Mouse (Mus musculus) neural tube, embryonic 13.5 days (tissue): ENCODE results near the gene Wdr45. TPM values are rescaled to one million over a fixed set of nuclear protein-coding genes. Genes with fewer than 3 reads are reported as not detected.
A peak's percentile ranks its signal among the peaks of the same experiment; 100 is the strongest.
"Not testable (repeated sequence)": the region's sequence is repeated elsewhere in the genome, so short reads cannot be mapped to it uniquely, and the experiment has no call there.

Source experiments
- ATAC-seq: fragments of 200-750 bp; cut with Nextera tagmentation; 2 replicates; pipeline ENCODE4 v1.8.0; 2017; ENCODE audit warnings: low read depth, mild to moderate bottlenecking, moderate TSS enrichment, moderate library complexity
- H3K27ac ChIP-seq: fragments of 300-500 bp; sonication (generic); replicated peaks from 2 replicates; pipeline ENCODE4 v1.5.1; 2015; ENCODE audit warnings: moderate library complexity, mild to moderate bottlenecking, inconsistent platforms
- H3K27me3 ChIP-seq: fragments of 300-500 bp; sonication (generic); 2 replicates; pipeline ENCODE4 v1.6.1; 2015; ENCODE audit warnings: mild to moderate bottlenecking, inconsistent platforms
- H3K36me3 ChIP-seq: fragments of 300-500 bp; sonication (generic); 2 replicates; pipeline ENCODE4 v1.6.1; 2015; ENCODE audit warnings: mild to moderate bottlenecking, inconsistent platforms
- H3K4me1 ChIP-seq: fragments of 300-500 bp; sonication (generic); replicated peaks from 2 replicates; pipeline ENCODE4 v1.6.1; 2015; ENCODE audit warnings: inconsistent platforms
- H3K4me2 ChIP-seq: fragments of 300-500 bp; sonication (generic); 2 replicates; pipeline ENCODE4 v1.6.1; 2015; ENCODE audit warnings: inconsistent platforms, mild to moderate bottlenecking, moderate library complexity
- H3K4me3 ChIP-seq: fragments of 300-500 bp; sonication (generic); 2 replicates; pipeline ENCODE4 v1.5.1; 2015; ENCODE audit warnings: mild to moderate bottlenecking, inconsistent platforms
- H3K9ac ChIP-seq: fragments of 300-500 bp; sonication (generic); 2 replicates; pipeline ENCODE4 v1.6.1; 2015; ENCODE audit warnings: moderate library complexity, mild to moderate bottlenecking, inconsistent platforms
- H3K9me3 ChIP-seq: fragments of 300-500 bp; sonication (generic); 2 replicates; pipeline ENCODE4 v1.6.1; 2016; ENCODE audit warnings: inconsistent platforms
- WGBS: fragments of 180-500 bp; shearing (Covaris S2); methylation state at CpG from one replicate; pipeline ENCODE4 v1.1.7; 2015; 5-methylcytosine and 5-hydroxymethylcytosine counted together
- polyA plus RNA-seq: library from polyadenylated mRNA; unstranded; fragments of >200 nt; fragmentation: Nextera tagmentation; extraction: Ambion mirVana; gene quantifications from 2 replicates; pipeline ENCODE4 v1.2.1, GENCODE M21; 2015

Gene Wdr45
- polyA plus RNA-seq = 35.0 and 36.5 TPM in 2 replicates

DNA sequence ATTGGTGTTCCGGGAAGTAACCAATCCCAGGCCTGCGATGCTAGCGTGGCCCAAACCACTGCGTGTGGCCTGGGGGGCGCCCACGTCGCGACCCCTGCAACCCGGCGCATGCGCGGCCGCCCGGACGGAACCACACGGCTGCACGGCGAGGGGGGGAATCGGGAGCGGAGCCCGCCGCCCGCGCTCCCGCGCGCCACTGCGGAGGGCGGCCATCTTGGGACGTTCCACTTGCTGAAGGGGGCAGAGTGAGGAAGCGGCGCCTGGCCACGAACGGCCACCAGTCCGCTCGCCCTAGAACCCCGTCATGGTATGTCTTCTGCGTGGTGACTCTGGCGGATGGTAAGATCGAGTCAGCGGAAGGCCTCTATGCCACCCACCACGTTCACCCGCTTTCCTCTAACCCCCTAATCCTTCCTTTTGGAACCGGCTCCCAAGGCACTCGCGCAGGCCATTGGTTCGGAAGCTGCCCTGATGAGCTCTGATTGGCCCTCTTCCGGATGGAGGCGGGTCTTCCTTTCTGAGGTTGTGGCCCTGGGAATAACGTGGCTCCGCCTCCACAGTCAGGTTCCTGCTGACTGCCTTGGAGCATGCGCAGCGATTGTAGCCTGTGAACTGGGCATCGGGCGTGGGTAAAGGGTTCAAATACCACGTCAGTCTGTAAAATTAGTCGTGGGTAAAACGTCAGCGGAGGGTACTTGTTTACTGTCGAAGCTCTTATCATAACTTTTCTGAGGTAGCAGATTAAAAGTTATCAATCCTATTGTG is at the start of gene Wdr45:
Gene Wdr45 (plus strand): TSS at position 199 of the 765 bp plus-strand sequence.
- peak within 1 kb of the TSS; percentile 54 for H3K4me2 ChIP-seq
- H3K9me3 ChIP-seq, H3K27me3 ChIP-seq, H3K36me3 ChIP-seq, H3K4me1 ChIP-seq: not testable (repeated sequence)
- H3K4me3 ChIP-seq = peak within 1 kb of the TSS; percentile 33
- H3K27ac ChIP-seq = 0 out of 2 replicates have a peak within 1 kb of the TSS, but pooled peaks have one; percentile 38
- WGBS = 21% methylated on average over 56 of the region's 60 CpGs
- peak within 1 kb of the TSS; percentile 63 for H3K9ac ChIP-seq
- ATAC-seq = peak; percentile 98

DNA sequence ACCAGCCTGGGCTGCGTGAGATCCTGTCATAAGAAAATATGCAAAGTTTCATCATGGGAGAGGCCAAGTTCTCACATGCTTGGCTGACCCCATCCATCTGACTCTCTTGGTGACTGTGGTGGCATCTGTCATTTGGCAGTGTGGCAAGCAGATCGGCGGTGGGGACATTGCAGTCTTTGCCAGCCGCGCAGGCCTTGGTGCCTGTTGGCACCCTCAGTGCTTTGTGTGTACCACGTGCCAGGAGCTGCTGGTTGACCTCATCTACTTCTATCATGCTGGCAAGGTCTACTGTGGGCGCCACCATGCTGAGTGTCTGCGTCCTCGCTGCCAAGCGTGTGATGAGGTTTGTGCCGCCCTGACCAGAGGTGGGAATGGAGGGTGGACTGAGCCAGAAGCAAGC is 49.3 kb upstream of the Wdr45 start:
- ATAC-seq = no peak
- Histone ChIP-seq H3K4me2 (no peak overlapping the region), H3K4me1 (no peaks in the 10 kb centered on the region), H3K27ac (no peak overlapping the region), H3K27me3 (no peaks in the 10 kb centered on the region), H3K9me3 (no peaks in the 10 kb centered on the region), H3K4me3 (no peak overlapping the region), H3K36me3 (no peaks in the 10 kb centered on the region), H3K9ac (no peak overlapping the region)
- WGBS = 94% methylated on average over 11 of the region's 11 CpGs

DNA sequence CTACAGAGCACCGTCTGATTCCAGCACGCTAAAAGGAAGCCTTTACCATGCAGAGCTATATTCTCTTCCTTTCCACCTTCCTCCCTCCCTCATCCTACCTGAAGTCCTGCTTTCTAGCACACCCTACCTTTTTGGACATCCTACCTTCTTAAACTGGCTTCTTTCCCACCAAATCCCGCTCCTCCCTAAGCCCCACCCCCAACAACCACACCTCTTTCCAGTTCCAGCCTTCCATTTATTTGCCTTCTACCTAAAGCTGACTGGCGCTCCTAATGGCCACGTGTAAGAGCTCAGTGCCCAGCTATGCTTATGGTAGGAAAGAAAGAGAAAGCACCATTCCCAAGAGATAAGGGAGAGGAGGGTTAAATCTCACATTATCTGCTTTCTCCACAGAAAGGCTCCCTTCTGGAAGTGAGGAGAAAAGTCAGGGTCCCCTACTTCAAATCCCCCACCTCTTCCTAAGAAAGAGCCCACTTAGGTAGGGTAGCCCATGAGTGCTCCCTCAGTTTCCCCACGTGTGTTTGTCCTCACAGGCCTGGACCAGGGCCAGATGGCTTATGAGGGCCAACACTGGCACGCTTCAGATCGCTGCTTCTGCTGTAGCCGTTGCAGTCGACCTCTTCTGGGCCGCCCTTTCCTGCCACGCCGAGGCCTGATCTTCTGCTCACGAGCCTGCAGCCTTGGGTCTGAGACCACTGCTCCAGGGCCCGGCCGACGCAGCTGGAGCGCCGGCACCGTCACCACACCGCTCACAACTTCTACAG is 48.2 kb upstream of the Wdr45 start:
- ATAC-seq = no peak
- no peak overlapping the region for H3K9ac ChIP-seq
- WGBS = 76% methylated on average over 21 of the region's 21 CpGs

DNA sequence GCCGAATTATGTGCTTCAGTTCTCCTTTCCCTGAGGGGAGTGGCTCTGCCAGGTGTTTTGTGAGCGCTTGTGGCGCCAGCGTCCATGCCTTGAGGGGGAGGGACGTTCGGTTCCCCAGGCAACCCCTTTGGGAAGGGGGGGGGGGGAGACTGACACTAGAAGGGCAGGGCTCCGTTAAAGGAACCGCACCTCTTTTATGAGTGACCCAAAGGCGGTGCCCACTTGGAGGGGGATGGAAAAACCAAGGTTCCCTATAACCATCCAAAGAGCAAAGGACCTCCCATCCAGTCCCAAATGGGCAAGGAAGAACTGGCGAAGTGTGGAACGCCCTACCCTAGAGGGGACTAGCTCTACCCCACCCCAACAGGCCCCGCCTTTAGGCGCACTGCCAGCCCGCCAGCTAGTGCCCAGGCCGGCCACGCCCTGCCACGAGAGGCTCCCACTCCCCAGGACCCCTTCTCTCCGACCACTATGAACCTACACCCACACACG is 43.7 kb upstream of the Wdr45 start:
- H3K27ac ChIP-seq = no peak overlapping the region
- H3K4me1 ChIP-seq = peaks cover 5% of the 10 kb centered on the region; the same call in 1 of the 2 replicates
- H3K36me3 ChIP-seq = no peaks in the 10 kb centered on the region
- H3K4me2 ChIP-seq = peak overlapping the region; percentile 52
- 24% methylated on average over 19 of the region's 19 CpGs for WGBS
- peak overlapping the region; percentile 55 for H3K9ac ChIP-seq
- peak; percentile 68 for ATAC-seq
- no peaks in the 10 kb centered on the region for H3K9me3 ChIP-seq
- H3K4me3 ChIP-seq = peak overlapping the region; percentile 37
- no peaks in the 10 kb centered on the region for H3K27me3 ChIP-seq

More for the DNA sequence above, 48.2 kb upstream of the Wdr45 start:
- Histone ChIP-seq H3K4me1 (peaks cover 5% of the 10 kb centered on the region; the same call in 1 of the 2 replicates), H3K27ac (no peak overlapping the region), H3K27me3 (no peaks in the 10 kb centered on the region), H3K4me3 (no peak overlapping the region), H3K4me2 (no peak overlapping the region), H3K36me3 (no peaks in the 10 kb centered on the region), H3K9me3 (no peaks in the 10 kb centered on the region)

DNA sequence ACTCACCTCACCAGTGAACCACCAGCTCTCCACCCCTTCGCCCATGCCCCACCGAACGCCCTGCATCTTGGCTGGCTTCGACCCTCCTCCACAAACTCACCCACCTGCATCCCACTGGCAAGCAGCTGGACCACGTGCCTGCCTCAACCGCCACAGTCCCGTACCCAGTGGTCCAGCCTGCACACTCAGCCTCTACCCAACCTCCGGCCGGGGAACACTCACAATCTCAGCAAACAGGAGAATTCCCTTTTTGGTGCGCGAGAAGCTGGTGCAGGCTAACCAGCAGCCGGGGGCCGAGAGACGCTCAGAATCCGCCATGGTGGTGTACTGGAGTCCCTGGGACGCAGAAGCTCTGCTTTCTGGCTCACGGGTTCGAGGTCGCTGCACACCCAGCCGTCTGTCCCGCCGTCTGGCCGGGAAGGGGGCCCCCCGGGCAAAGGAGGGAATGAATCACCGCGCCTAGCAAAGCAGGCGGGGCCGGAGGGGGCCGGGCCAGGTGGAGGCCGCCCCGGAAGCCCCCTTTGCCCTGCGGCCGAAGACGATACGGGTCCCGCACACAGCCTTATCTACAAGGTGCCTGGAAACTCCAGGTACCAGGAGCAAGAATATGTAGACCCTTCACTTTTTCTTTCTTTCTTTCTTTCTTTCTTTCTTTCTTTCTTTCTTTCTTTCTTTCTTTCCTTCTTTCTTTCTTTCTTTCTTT is 43.1 kb upstream of the Wdr45 start, which contains the start of gene Plp2:
Gene Plp2 (minus strand): TSS at position 470 of the 703 bp plus-strand sequence.
- Histone ChIP-seq H3K27ac (no peak within 1 kb of the TSS), H3K27me3 (no peaks in the 10 kb centered on the region), H3K9ac (peak within 1 kb of the TSS; percentile 55), H3K4me2 (peak within 1 kb of the TSS; percentile 52), H3K9me3 (no peaks in the 10 kb centered on the region), H3K4me3 (peak within 1 kb of the TSS; percentile 37), H3K36me3 (no peaks in the 10 kb centered on the region), H3K4me1 (peaks cover 5% of the 10 kb centered on the region; the same call in 1 of the 2 replicates)
- ATAC-seq = peak; percentile 48
- WGBS = 19% methylated on average over 36 of the region's 36 CpGs

DNA sequence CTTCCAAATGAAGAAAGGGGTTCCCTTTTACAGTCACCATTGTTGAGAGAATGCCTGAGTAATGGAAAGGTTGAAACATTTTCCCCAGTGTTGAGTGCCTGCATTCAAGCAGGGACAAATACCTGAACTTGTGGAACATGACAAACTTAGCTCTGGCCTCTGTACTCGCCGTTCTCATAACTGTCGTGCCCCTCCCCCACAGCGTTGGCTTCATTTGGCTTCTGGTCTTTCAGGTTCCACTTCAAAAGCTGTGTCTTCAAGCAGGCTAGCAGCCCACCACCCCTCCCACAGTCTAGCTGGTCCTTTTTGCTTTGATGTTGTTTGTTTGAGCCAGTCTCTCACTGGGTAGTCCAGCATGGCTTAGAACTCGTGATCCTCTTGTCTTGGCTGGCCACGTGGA is 41.4 kb upstream of the Wdr45 start:
- ATAC-seq = no peak
- no peak overlapping the region for H3K4me2 ChIP-seq
- H3K4me3 ChIP-seq = no peak overlapping the region
- no peaks in the 10 kb centered on the region for H3K27me3 ChIP-seq
- peaks cover 5% of the 10 kb centered on the region; the same call in 1 of the 2 replicates for H3K4me1 ChIP-seq
- H3K9me3 ChIP-seq = no peaks in the 10 kb centered on the region
- H3K9ac ChIP-seq = no peak overlapping the region
- H3K27ac ChIP-seq = no peak overlapping the region
- H3K36me3 ChIP-seq = no peaks in the 10 kb centered on the region
- whole genome bisulfite sequencing = 46% methylated on average over 6 of the region's 6 CpGs

DNA sequence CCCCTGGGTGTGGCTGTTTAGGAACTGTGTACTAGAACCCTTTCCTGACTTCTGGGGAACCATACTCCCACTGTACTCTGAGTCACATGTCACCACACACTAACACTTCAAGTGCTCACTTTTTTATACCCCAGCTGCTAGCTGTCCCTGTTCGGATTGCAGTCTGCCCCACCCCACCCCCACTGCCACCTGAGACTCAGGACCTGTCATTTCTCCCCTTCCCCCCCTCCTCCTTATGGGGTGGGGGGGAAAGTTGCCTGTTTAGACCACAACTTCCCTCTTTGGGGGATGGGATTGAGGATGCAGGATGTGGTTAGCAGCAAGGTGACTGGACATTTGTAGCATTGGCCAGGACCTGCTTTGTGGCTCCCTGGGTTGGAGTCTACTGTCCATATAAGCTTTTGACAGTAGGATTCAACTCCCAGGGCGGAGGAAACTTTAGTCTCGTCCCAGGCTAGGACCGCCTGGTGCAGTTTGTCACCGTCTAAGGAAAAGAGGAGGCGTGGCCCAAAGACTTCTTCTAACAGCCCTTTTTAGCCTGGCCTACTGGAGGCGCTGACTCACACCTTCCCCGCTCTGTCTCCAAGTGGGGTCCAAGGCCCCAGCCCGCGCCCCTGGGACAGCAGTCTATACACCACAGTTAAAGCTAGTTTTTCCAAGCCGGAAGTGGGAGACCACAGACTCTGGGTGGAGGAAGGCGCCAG is 40.4 kb upstream of the Wdr45 start:
- H3K4me3 ChIP-seq = no peak overlapping the region
- H3K9ac ChIP-seq = no peak overlapping the region
- WGBS = 31% methylated on average over 12 of the region's 12 CpGs
- no peaks in the 10 kb centered on the region for H3K9me3 ChIP-seq
- no peaks in the 10 kb centered on the region for H3K27me3 ChIP-seq
- H3K36me3 ChIP-seq = no peaks in the 10 kb centered on the region
- peaks cover 5% of the 10 kb centered on the region; the same call in 1 of the 2 replicates for H3K4me1 ChIP-seq
- no peak overlapping the region for H3K27ac ChIP-seq
- ATAC-seq = no peak
- peak overlapping the region; percentile 47; the same call in 1 of the 2 replicates for H3K4me2 ChIP-seq

DNA sequence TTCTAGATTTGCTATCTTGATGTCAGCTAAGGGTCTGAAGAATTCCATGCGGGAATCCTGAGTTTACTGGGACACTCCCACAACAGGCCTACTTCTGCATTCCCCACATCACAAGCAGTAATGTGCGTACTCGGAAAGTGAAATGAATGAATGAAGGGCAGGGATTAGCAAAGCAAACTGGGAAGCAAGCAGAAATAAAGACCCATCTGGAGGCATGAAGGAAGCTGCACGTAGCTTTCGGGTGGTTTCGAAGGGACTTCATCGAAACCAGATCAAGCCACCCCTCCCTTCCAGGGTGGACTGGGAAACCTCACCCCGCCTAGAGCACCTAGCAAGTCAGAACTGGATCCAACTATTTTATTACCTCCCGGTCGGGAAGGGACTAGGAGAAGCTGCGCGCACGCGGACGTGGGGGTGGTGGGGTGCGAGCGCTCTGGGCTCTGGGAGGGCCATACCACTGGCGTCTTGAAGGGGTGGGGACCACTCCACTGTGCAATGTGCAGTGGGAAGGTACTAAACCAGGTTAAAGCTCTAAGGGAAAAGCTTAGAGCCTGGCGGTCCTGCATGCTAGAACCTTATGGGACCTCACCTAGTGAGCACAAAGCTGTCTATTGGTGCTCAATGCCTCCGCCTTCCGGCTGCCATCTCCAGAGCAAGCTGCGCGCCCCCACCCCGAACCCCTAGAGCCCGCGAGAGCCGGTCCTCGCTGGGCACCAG is 39.7 kb upstream of the Wdr45 start:
- Histone ChIP-seq H3K4me2 (peak overlapping the region; percentile 47), H3K27me3 (no peaks in the 10 kb centered on the region), H3K36me3 (no peaks in the 10 kb centered on the region), H3K9me3 (no peaks in the 10 kb centered on the region), H3K27ac (no peak overlapping the region), H3K4me3 (peak overlapping the region; percentile 20), H3K4me1 (peaks cover 5% of the 10 kb centered on the region; the same call in 1 of the 2 replicates), H3K9ac (0 out of 2 replicates have a peak overlapping the region, but pooled peaks have one; percentile 22)
- no peak for ATAC-seq
- WGBS = 37% methylated on average over 28 of the region's 28 CpGs

DNA sequence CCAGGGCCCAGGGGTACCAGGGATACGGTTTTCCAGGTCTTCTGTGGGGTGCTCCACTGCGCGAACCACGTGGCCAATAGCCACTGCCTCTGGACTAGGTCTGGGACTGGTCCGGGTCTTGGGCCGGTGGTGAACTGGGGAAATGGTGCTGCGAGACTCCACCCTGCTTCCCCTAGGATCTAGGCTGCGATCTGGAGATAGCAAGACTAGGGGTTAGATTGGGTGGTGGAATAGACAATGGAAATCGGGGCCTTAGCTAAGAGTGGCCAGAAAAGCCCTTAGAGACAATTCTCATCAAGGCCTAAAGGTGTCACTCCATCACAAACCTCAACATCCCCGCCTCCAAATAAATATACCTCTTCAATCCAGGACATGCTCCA is 39.1 kb upstream of the Wdr45 start:
- no peak overlapping the region for H3K27ac ChIP-seq
- 37% methylated on average over 10 of the region's 10 CpGs for WGBS
- H3K4me1 ChIP-seq = peaks cover 5% of the 10 kb centered on the region; the same call in 1 of the 2 replicates
- no peaks in the 10 kb centered on the region for H3K9me3 ChIP-seq
- no peak for ATAC-seq
- H3K9ac ChIP-seq = no peak overlapping the region
- H3K36me3 ChIP-seq = no peaks in the 10 kb centered on the region
- H3K4me2 ChIP-seq = peak overlapping the region; percentile 47
- peak overlapping the region; percentile 20 for H3K4me3 ChIP-seq
- H3K27me3 ChIP-seq = no peaks in the 10 kb centered on the region

DNA sequence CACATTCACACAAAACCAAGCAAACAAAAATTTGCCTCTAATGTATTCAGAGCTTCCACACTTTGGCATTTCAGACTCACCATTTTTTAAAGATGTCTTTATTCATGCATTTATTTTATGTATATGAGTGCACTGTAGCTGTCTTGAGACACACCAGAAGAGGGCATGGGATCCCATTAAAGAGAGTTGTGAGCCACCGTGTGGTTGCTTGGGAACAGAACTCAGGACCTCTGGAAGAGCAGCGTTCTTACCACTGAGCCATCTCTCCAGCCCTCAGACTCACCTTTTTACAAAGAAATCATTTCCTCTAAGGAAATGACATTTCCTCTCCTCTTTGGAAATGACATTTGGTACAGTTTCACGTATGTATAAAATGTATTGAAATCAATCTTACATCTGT is 35.1 kb upstream of the Wdr45 start:
- Histone ChIP-seq H3K4me1 (no peaks in the 10 kb centered on the region), H3K36me3 (no peaks in the 10 kb centered on the region), H3K9me3 (no peaks in the 10 kb centered on the region), H3K27ac (no peak overlapping the region), H3K4me3 (no peak overlapping the region), H3K9ac (no peak overlapping the region), H3K4me2 (no peak overlapping the region), H3K27me3 (no peaks in the 10 kb centered on the region)
- no peak for ATAC-seq
- 55% methylated on average over 3 of the region's 3 CpGs for WGBS
